Mouse (Mus musculus): ENCODE measurements at regions not wholly inside any gene's neighbourhood (a gene's known extent, or its start where the extent isn't known, plus 50 kb on each side); places are given as distances from the start of the nearest gene placed in this dataset.

- ATAC-seq, result no peak
These were observed 615.0 kb upstream of the Tle4 start for GRCm38 (mm10) chr19:15212881-15213280.

- no peak for ATAC-seq
These were observed 605.2 kb upstream of the Tle4 start for GRCm38 (mm10) chr19:15203039-15203438.

- ATAC-seq, result no peak
These were observed 603.4 kb upstream of the Tle4 start for GRCm38 (mm10) chr19:15201262-15201661.

DNA sequence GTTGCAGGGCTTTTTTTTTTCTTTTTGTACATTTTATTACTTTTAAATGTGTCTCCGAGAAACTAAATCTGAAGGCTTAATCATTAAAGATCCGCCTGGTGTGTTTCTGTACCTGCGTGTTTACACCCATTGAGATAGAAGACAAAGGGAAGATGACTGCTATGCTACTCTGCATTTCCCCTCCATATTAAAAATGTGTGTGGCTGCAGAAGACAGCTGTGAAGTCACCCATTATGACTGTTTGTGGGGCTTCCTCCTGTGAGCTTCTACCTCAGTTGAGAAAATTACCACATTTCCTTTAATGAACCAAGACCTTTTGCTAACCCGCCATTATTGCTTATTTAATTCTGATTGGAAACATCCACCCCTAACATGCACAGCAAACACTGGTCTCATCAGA lies 602.9 kb upstream of the Tle4 start:
- ATAC-seq, result no peak

GRCm38 (mm10) chr19:15200361-15200760 lies 602.5 kb upstream of the Tle4 start:
- ATAC-seq, result no peak

DNA sequence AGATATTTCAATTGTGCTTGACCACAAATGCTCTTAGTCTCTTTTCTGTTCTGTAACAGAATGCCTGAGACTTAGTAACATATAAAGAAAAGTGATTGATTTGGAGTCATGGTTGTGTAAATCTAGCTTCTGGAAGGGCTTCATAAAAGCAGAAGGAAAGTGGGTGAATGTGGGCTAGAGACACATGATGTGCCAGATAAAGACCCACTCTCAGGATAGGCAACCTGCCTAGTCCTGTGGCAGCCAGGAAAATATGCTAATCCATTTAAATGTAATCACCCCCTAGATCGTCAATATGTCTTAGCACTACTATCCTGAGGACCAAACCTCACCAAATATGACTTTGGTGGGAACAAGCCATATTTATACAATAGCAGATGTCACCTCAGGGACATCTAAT lies 601.8 kb upstream of the Tle4 start:
- ATAC-seq, result no peak

DNA sequence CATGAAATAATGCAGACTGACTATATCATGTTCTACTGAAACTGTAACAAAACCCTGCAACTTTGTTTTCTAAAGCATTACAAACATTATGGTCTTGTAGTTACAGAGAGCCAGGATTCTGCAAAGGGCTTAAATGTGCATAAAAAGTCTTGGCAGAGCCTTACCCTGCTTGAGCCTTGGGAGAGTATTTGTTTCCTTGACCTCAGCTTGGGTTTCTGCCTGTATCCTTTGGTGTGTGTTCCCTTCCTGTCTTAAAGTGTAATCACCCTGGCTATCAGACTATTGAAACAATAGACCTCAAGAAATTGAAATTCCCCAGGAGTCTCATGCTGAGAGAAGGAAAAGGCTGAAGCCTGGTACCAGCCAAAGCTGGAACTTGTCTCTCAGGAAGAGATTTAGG lies 577.4 kb upstream of the Tle4 start:
- no peak for ATAC-seq

DNA sequence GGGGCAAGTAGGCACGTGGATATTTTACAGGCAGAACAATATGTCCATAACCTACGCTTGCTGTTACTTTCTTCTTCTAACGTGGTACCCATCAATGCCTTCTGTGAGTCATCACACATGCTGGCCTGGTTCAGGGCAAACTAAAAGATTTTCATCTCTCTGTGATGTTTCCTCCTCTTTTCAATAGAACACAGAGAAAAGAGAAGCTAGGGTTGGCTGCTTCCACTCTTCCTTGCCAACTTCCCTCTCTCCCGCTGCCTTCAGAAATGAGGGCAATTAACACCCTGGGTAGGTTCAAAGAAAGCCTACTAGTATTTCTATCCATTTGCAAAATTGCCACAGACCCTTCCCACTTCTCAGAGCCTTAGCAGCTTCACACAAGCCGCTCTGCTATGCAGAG lies 575.5 kb upstream of the Tle4 start:
- no peak for ATAC-seq

- no peak for ATAC-seq
These were observed 569.3 kb upstream of the Tle4 start for GRCm38 (mm10) chr19:15167184-15167583.

DNA sequence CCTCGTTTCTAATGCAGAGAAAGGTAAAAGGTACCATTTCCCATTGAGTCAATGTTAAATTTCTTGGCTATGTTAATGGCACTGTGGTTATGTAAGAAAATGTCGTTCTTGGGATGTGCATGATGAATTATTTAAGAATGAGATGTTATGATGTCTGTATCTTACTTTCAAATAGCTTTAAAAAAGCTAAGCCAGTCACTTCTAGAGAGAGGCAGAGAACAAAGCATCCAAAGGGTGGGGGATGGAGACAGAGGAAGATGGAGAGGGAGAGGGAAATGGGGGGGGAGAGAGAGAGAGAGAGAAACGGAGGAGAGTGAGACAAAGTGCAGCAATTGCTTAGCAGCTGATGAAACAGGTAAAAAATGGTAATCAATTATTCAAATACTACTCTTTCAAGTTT lies 562.8 kb upstream of the Tle4 start:
- no peak for ATAC-seq

GRCm38 (mm10) chr19:15158653-15159052 lies 560.8 kb upstream of the Tle4 start:
- ATAC-seq, result no peak

DNA sequence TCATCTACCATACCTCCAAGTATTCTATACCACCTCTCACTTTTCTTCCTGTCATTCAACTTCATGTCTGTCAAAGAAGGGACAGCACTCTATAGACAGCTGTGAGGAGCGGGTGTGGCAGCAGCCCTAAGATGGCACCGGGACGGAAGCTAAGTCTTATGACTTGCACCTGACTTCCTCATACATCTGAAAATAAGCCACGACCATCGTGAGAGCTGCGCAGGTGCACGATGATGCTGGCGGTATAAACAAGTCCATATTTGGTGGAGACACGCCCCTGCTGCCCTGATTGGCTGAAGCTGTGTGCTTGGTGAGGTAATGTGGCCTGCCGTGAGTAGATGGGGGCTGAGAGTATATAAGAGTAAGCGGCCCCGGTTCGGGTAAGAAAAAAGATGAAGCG lies 560.3 kb upstream of the Tle4 start:
- ATAC-seq, result no peak

GRCm38 (mm10) chr19:15154693-15155092 lies 556.8 kb upstream of the Tle4 start:
- no peak for ATAC-seq

DNA sequence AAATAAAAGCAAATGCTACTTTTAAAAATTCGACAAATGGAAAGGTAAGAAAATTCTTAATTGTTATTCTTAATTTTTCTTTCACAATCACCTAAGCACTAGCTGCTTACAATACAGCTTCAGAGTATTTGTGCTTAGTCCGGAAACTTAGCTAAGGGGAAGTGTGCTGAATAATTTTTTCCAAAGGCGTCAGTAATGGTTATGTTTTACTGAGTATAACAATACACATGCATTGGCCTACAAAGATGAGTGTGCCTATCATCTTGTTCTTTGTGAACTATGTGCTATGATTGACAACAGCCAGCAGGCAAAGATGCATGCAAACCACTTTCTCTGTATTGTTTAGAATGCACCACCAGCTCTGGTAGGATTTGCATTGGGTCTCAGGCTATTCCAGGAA lies 548.5 kb upstream of the Tle4 start:
- ATAC-seq, result no peak

DNA sequence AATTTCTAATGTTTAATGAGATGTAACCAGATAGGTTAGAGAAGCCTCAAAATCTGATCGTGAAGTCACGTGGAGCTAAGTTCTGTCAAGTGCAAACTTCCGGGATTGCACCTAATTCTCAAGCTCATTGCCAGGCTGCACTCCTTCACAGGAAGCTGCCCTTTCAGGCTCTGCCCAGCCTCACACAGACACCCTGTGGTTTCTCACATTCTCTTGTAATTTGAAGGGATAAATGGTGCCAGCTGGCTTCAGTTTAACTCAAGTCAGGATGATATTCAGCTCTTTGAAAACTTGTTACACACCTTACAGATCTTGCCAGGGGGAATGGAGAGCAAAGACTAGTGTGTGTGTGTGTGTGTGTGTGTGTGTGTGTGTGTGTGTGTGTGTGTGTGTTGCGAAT lies 529.3 kb upstream of the Tle4 start:
- no peak for ATAC-seq

GRCm38 (mm10) chr19:15108441-15109026 lies 510.7 kb upstream of the Tle4 start:
- no peak for ATAC-seq

- ATAC-seq, result no peak
These were observed 497.2 kb upstream of the Tle4 start for GRCm38 (mm10) chr19:15095054-15095453.

DNA sequence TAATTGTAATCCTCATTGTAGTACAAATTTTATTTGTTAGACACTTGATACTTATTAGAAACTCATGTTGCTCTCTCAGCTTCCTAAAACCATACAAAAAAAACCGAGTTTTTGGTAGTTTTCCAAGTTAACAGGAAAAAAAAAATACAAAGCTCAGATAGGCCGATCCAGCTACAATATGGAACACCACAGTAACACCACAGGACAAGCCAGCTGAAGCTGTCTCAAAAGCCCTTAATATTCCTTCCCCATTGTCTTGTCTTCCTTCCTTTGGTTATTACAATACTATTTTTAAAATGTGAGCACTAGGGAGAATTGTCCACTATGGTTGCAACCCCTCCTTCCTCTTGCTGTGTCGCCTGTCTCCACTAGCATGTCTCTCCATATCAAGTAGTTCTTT lies 495.7 kb upstream of the Tle4 start:
- no peak for ATAC-seq

- ATAC-seq, result no peak
These were observed 482.8 kb upstream of the Tle4 start for GRCm38 (mm10) chr19:15080638-15081037.

GRCm38 (mm10) chr19:15057801-15058200 lies 459.9 kb upstream of the Tle4 start:
- ATAC-seq, result no peak

GRCm38 (mm10) chr19:15053582-15054141 lies 455.8 kb upstream of the Tle4 start:
- no peak for ATAC-seq

DNA sequence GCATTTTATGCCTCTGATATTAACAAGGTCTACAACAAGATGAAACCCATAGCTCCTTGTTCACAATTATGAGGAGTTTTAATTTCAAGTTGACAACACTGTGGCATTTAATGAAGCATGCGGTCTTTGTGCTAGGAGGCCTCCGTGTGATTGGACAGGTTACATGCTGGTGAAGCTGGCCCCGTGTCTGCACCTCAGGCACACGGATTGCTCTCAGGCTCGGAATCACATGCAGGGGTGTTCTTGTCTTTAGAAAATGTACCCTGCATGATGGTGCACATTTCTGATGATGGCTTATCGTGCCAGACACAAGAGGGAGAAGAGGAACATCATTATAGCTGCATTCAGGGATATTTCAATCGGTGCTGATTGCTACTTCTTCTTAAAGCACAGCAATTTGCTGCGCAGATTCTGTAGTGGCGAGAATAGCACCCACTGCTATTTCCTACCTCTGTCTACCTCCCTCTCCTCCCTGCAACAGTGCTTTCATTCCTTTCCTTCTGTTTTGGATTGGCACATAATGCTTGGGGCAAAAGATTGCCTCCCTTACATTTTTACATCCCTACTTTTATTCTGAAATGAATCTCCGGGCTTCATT lies 454.9 kb upstream of the Tle4 start:
- ATAC-seq, result no peak

GRCm38 (mm10) chr19:15047896-15048295 lies 450.0 kb upstream of the Tle4 start:
- no peak for ATAC-seq

DNA sequence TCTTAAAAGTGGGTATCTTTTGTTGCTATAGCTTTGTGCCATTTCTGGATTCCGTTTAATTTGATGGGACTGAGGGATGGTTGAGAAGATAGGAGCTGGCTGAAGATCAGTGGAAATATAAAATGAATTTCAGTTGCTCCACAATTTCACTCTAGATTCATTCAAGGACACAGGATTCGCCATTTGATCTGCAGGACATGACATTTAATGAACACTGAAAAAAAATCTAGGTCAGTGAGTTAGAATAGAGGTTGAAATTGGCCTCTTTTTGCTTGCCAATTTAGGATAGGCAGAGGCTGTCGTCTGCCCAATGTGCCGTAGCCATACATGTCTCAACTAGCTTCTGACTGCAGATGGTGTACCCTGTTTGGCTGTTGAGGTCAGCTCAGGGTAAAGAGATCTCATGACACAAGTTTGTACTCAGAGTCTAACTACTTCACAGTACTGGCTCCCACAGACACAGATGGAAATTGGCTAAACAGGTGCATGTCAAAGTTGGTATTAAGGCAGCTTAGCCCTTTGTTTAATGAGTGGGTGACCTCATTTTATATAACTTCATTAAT lies 449.5 kb upstream of the Tle4 start:
- ATAC-seq, result no peak

DNA sequence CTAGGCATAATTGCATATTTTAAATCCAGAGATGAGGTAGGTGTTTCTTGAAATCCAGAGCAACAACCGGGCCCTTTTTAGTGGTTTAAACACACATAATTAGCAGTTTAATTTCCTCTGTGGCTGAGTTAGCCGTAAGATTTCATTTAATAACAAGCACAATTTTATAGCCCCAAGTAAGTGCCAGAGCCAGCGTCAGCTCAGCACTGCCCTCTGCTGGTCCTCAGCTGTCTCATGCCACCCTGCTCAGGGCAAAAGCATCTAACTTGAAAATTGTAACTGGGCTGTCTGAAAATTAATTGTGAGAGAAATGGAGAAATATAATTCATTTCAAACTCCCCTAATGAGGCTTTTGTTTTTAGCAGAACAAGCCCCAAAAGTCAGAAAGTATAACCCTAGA lies 437.7 kb upstream of the Tle4 start:
- no peak for ATAC-seq

All from CD4-positive, CD25-positive, alpha-beta regulatory T cell, adult 4 months (primary cell).